Mouse (Mus musculus) testis, adult 2 months (tissue): ENCODE data around the gene Lrp1.
A peak's percentile ranks its signal among the peaks of the same experiment; 100 is the strongest.

ENCODE experiments used
- CTCF ChIP-seq: fragments of 200-500 bp; IDR thresholded peaks from 2 replicates; pipeline ENCODE4 v1.5.1; 2012; ENCODE audit warnings: low read depth, mild to moderate bottlenecking, inconsistent platforms, low read length, moderate library complexity; ENCODE audit not compliant: control insufficient read depth, insufficient read depth, insufficient replicate concordance
- POLR2A ChIP-seq: fragments of 200-500 bp; IDR thresholded peaks from 2 replicates; pipeline ENCODE4 v1.6.1; 2012; ENCODE audit warnings: low read depth, mild to moderate bottlenecking, inconsistent platforms, low read length, moderate library complexity; ENCODE audit not compliant: control insufficient read depth

DNA sequence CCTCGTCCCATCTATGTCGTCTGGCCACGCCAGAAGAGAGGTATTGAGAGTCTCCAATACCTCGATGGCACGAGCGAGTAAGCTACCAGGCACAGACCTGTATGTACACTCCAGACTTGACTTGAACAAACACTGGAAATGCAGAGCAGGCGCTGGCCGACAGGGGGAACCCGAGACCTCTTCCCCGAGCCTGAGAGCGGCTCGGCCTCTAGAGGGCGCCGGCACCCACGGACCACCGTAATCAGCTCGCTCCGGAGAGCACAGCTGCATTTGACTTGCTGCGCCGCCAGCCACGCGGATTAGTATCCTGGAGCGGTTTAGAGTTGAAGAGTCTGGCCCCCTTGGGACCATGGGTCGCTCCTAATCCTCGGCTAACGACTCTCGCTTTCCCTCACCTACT lies 108.1 kb downstream of the Lrp1 start:
- TF ChIP-seq POLR2A (no peak), CTCF (peak; percentile 99)
